Mouse (Mus musculus) stomach, postnatal 0 days (tissue): ENCODE measurements around the gene Col17a1.

Source experiments
- CTCF ChIP-seq: IDR thresholded peaks from 2 replicates; pipeline ENCODE4 v1.5.1; 2016; ENCODE audit warnings: antibody characterized with exemption, low read depth, mild to moderate bottlenecking, moderate library complexity
- EP300 ChIP-seq: optimal IDR thresholded peaks from 2 replicates; pipeline ENCODE3; 2016; ENCODE audit warnings: antibody characterized with exemption

GRCm38 (mm10) chr19:47725643-47726140 lies 33.8 kb upstream of the Col17a1 start:
- TF ChIP-seq CTCF (no peak), EP300 (no peak)
